Mouse (Mus musculus) bone marrow macrophage, adult 2 months (primary cell): ENCODE data around the gene Cbs.

ENCODE experiments used
- CTCF ChIP-seq: IDR thresholded peaks from 2 replicates; pipeline ENCODE4 v1.5.1; 2012; ENCODE audit warnings: low read depth, mild to moderate bottlenecking, low read length, moderate library complexity
- POLR2A ChIP-seq: IDR thresholded peaks from 2 replicates; pipeline ENCODE4 v1.6.1; 2012; ENCODE audit warnings: mild to moderate bottlenecking, low read depth, low read length, borderline replicate concordance

GRCm38 (mm10) chr17:31590846-31591245, 46.2 kb downstream of the Cbs start:
- no peak for TF ChIP-seq CTCF
- TF ChIP-seq POLR2A: no peak
